Mouse (Mus musculus) liver, embryonic 11.5 days (tissue): ENCODE data around the gene Gjb4. TPM values are rescaled to one million over a fixed set of nuclear protein-coding genes. Genes with fewer than 3 reads are reported as not detected.

Source experiments
- ATAC-seq: fragments of 200-750 bp; cut with Nextera tagmentation; replicated peaks from 2 replicates; pipeline ENCODE4 v1.8.0; 2017; ENCODE audit warnings: moderate number of reproducible peaks, mild to moderate bottlenecking, moderate TSS enrichment, moderate library complexity; ENCODE audit not compliant: low FRiP score
- DNase-seq: peaks from one replicate; pipeline ENCODE4 v3.0.0-alpha.2; 2017; ENCODE audit warnings: low spot score
- H3K27ac ChIP-seq: fragments of 300-500 bp; sonication (generic); 2 replicates; pipeline ENCODE4 v1.5.1; 2014; ENCODE audit warnings: mild to moderate bottlenecking, low read depth, low read length, control low read depth
- H3K27me3 ChIP-seq: fragments of 300-500 bp; sonication (generic); replicated peaks from 2 replicates; pipeline ENCODE4 v1.6.1; 2014; ENCODE audit warnings: low read length, mixed read lengths; ENCODE audit not compliant: control insufficient read depth, insufficient read depth
- H3K36me3 ChIP-seq: fragments of 300-500 bp; sonication (generic); 2 replicates; pipeline ENCODE4 v1.6.1; 2014; ENCODE audit warnings: mild to moderate bottlenecking, low read length, moderate library complexity, mixed read lengths; ENCODE audit not compliant: control insufficient read depth, insufficient read depth
- H3K4me1 ChIP-seq: fragments of 300-500 bp; sonication (generic); replicated peaks from 2 replicates; pipeline ENCODE4 v1.6.1; 2014; ENCODE audit warnings: low read length, mixed read lengths; ENCODE audit not compliant: control insufficient read depth, insufficient read depth
- H3K4me2 ChIP-seq: fragments of 300-500 bp; sonication (generic); 2 replicates; pipeline ENCODE4 v1.6.1; 2014; ENCODE audit warnings: mild to moderate bottlenecking, control low read depth, moderate library complexity
- H3K4me3 ChIP-seq: fragments of 300-500 bp; sonication (generic); 2 replicates; pipeline ENCODE4 v1.5.1; 2014; ENCODE audit warnings: low read depth, low read length, control low read depth
- H3K9ac ChIP-seq: fragments of 300-500 bp; sonication (generic); 2 replicates; pipeline ENCODE4 v1.6.1; 2014; ENCODE audit warnings: low read depth, low read length, control low read depth
- H3K9me3 ChIP-seq: fragments of 300-500 bp; sonication (generic); 2 replicates; pipeline ENCODE4 v1.6.1; 2016; ENCODE audit warnings: low read length, inconsistent platforms, mixed read lengths; ENCODE audit not compliant: control insufficient read depth
- WGBS: fragments of 180-500 bp; shearing (Covaris S2); extraction: QIAGEN DNeasy Blood & Tissue Kit; methylation state at CpG from one replicate; pipeline ENCODE4 v1.1.7; 2014; 5-methylcytosine and 5-hydroxymethylcytosine counted together
- polyA plus RNA-seq: library from polyadenylated mRNA; unstranded; fragments of >200 nt; fragmentation: Nextera tagmentation; extraction: Ambion mirVana; gene quantifications from 2 replicates; pipeline ENCODE4 v1.2.1, GENCODE M21; 2014

The Gjb4 gene
- polyA plus RNA-seq = not detected in 2 replicates

DNA sequence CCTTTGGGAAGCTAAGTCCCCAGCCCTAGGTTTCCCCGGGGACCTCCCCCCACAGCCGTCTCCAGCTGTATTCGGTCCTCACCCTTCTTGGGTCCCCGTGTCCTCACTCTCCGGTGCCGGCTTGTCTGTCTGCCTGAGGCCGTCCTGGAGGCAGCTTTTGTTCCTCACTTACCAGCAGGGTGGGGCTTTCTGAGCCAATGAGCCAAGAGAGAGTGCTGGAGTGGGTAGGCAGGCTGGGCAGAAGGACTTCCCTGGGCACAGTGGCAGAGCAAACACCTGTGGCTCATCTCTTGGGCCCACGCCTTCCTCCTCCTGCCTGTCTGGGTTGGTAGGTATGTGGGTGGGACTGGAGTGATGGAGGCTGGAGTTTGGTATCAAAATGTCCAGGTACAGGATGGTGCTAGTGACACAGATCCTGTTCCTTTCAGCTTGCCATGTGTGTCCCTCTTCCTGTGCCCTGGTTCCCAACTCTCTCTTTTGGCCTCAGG lies at the start of gene Gjb4:
Gjb4 (minus strand) TSS at position 131 of the 488 bp plus-strand sequence.
- Histone ChIP-seq H3K4me1 (no peaks in the 10 kb centered on the region), H3K4me2 (no peak within 1 kb of the TSS), H3K9me3 (no peaks in the 10 kb centered on the region), H3K27me3 (no peaks in the 10 kb centered on the region), H3K27ac (no peak within 1 kb of the TSS), H3K36me3 (no peaks in the 10 kb centered on the region), H3K9ac (no peak within 1 kb of the TSS), H3K4me3 (no peak within 1 kb of the TSS)
- DNase-seq (no peak), ATAC-seq (no peak)
- WGBS = 81% methylated on average over 8 of the region's 8 CpGs

- no peaks in the 10 kb centered on the region for H3K27me3 ChIP-seq
- H3K4me2 ChIP-seq = no peak overlapping the region
- H3K4me3 ChIP-seq = no peak overlapping the region
- H3K9ac ChIP-seq = no peak overlapping the region
- no peaks in the 10 kb centered on the region for H3K9me3 ChIP-seq
- no peaks in the 10 kb centered on the region for H3K4me1 ChIP-seq
- H3K36me3 ChIP-seq = no peaks in the 10 kb centered on the region
- no peak for DNase-seq
- WGBS = 57% methylated on average over 3 of the region's 3 CpGs
- no peak for ATAC-seq
- H3K27ac ChIP-seq = no peak overlapping the region
Observed at GRCm38 (mm10) chr4:127402614-127403013, 48.7 kb upstream of the Gjb4 start.

DNA sequence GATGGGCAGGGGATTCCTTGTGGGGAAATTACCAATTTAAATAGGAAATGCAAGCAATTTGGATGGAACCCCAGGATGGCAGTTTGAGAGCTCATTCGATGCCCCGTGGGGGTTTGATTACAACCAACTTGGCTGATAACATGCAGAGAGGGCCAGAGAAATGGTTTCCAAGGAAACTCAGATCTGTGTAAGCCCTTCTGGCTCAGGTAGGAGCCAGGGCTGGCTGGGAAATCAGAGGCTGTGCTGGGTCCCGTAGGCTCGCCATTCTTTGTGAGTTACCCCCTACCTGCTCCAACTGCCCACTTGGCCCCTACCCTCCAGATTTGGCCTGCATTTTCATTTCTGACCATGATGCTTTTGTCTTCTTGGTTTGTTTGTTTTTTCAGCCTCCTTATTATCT lies 48.3 kb upstream of the Gjb4 start:
- Histone ChIP-seq H3K4me2 (no peak overlapping the region), H3K9me3 (no peaks in the 10 kb centered on the region), H3K36me3 (no peaks in the 10 kb centered on the region), H3K4me1 (no peaks in the 10 kb centered on the region), H3K27me3 (no peaks in the 10 kb centered on the region), H3K4me3 (no peak overlapping the region), H3K27ac (no peak overlapping the region), H3K9ac (no peak overlapping the region)
- DNase-seq (no peak), ATAC-seq (no peak)
- 79% methylated on average over 4 of the region's 4 CpGs for WGBS

DNA sequence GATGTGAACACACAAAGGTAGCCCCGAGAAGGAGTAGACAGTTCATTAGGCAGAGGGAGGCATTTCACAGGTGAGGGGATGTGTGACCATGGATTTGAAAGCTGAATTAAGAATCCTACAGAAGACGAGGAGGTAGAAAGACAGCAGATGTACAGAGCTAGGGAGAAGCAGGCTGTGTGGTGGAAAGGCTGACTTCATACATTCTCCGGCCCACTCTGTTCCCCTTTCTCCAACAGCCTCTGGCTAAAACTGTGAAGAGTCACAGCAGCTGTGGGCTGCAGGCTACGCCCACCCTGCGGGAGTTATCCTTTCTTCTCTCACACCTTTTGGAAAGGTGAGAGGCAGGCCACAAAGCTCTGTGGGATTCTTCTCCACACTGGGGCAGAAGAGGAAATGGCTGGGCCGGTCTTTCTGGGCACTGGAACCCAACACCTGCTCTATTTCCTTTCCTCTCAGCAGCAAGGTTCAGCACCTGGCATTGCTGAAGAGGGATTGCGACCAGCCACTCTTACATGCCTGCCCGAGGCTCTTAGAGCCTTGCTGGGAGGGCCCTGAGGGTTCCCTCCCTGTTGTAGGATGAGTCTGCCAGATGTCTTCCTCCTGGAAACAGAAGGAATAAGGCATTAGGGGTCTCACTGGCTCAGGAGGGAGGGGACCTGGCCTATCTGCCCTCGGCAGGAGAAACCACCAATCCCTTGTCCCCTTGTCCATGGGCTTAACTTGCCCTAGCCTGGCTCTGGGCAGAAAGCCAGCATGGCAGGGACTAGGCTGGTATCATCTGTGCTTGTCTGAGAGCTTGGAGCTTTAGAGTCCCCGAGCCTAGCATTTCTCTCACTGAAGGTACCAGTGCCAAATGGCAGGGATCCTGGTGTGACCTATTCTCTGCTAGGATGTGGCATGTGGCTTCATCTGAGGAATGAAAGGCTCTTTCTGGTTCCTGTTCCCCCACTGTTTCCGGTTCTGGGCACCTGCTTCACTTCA lies 46.6 kb upstream of the Gjb4 start:
- H3K9ac ChIP-seq = no peak overlapping the region
- no peak overlapping the region for H3K4me2 ChIP-seq
- H3K36me3 ChIP-seq = no peaks in the 10 kb centered on the region
- DNase-seq = no peak
- H3K9me3 ChIP-seq = no peaks in the 10 kb centered on the region
- no peak overlapping the region for H3K27ac ChIP-seq
- no peak for ATAC-seq
- no peaks in the 10 kb centered on the region for H3K27me3 ChIP-seq
- H3K4me3 ChIP-seq = no peak overlapping the region
- 48% methylated on average over 11 of the region's 11 CpGs for WGBS
- no peaks in the 10 kb centered on the region for H3K4me1 ChIP-seq

DNA sequence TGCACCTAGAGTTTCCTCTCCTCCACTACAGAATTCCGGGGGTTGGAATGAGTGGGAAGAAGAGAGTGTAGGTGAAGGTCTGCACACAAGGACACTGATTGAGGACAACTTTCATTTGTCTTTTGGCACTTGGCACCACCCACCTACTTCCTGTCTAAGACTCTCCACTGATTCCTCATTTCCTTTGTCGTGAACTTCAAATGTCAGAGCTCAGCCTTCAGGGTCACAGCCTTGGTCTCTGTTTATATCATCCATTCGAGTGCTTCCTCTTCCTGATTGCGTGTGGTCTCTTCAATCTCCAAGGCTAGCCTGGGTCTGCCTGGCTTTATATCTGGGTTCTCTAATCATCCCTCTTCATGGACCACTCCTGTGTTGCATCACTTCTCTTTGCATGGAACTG lies 41.7 kb upstream of the Gjb4 start:
- H3K27ac ChIP-seq = no peak overlapping the region
- no peaks in the 10 kb centered on the region for H3K27me3 ChIP-seq
- no peaks in the 10 kb centered on the region for H3K4me1 ChIP-seq
- H3K36me3 ChIP-seq = no peaks in the 10 kb centered on the region
- ATAC-seq (no peak), DNase-seq (no peak)
- no peaks in the 10 kb centered on the region for H3K9me3 ChIP-seq
- H3K4me2 ChIP-seq = no peak overlapping the region
- no peak overlapping the region for H3K9ac ChIP-seq
- 43% methylated on average over 4 of the region's 4 CpGs for WGBS
- no peak overlapping the region for H3K4me3 ChIP-seq

- H3K4me1 ChIP-seq = no peaks in the 10 kb centered on the region
- H3K4me3 ChIP-seq = no peak overlapping the region
- no peak overlapping the region for H3K9ac ChIP-seq
- H3K27me3 ChIP-seq = no peaks in the 10 kb centered on the region
- no peak overlapping the region for H3K4me2 ChIP-seq
- DNase-seq (no peak), ATAC-seq (no peak)
- H3K9me3 ChIP-seq = no peaks in the 10 kb centered on the region
- 65% methylated on average over 13 of the region's 13 CpGs for WGBS
- no peaks in the 10 kb centered on the region for H3K36me3 ChIP-seq
- H3K27ac ChIP-seq = no peak overlapping the region
Observed at GRCm38 (mm10) chr4:127389645-127390044, 35.8 kb upstream of the Gjb4 start.

DNA sequence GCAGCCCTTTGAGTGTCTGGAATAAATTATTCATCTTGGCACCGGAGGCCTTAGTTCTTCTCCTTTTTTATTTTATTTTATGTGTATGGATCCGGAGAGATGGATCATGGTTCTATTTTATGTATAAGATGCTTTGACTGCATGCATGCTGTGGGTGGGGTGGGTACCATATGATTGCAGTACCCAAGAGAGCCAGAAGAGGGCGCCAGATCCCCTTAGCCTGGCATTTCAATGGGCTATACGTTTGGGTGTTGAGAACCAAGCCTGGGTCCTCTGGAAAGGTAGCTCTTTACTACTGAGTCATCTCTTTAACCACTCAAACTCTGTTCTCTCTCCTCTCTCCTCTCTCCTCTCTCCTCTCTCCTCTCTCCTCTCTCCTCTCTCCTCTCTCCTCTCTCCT lies 23.5 kb upstream of the Gjb4 start:
- DNase-seq (no peak), ATAC-seq (no peak)
- Histone ChIP-seq H3K27me3 (no peaks in the 10 kb centered on the region), H3K4me2 (no peak overlapping the region), H3K27ac (no peak overlapping the region), H3K36me3 (no peaks in the 10 kb centered on the region), H3K4me3 (no peak overlapping the region), H3K9ac (no peak overlapping the region), H3K4me1 (no peaks in the 10 kb centered on the region), H3K9me3 (no peaks in the 10 kb centered on the region)
- 32% methylated on average over 4 of the region's 4 CpGs for WGBS

- WGBS = 81% methylated on average over 17 of the region's 17 CpGs
- no peaks in the 10 kb centered on the region for H3K36me3 ChIP-seq
- ATAC-seq (no peak), DNase-seq (no peak)
- no peak overlapping the region for H3K4me3 ChIP-seq
- H3K27ac ChIP-seq = no peak overlapping the region
- no peak overlapping the region for H3K4me2 ChIP-seq
- H3K9me3 ChIP-seq = no peaks in the 10 kb centered on the region
- no peaks in the 10 kb centered on the region for H3K27me3 ChIP-seq
- no peak overlapping the region for H3K9ac ChIP-seq
- H3K4me1 ChIP-seq = no peaks in the 10 kb centered on the region
Observed at GRCm38 (mm10) chr4:127375541-127376177, 21.8 kb upstream of the Gjb4 start.
